Mouse (Mus musculus) heart, embryonic 13.5 days (tissue): Measurements from ENCODE around the gene Cacna1c. TPM values are rescaled to one million over a fixed set of nuclear protein-coding genes. Genes with fewer than 3 reads are reported as not detected.
A peak's percentile ranks its signal among the peaks of the same experiment; 100 is the strongest.

ENCODE experiments used
- ATAC-seq: fragments of 200-750 bp; cut with Nextera tagmentation; 2 replicates; pipeline ENCODE4 v1.8.0; 2017; ENCODE audit warnings: moderate TSS enrichment; ENCODE audit not compliant: insufficient number of reproducible peaks, low FRiP score, low TSS enrichment; ENCODE audit errors: extremely low read depth
- H3K27ac ChIP-seq: fragments of 300-500 bp; sonication (generic); replicated peaks from 2 replicates; pipeline ENCODE4 v1.5.1; 2015; ENCODE audit warnings: moderate library complexity, mild to moderate bottlenecking, inconsistent platforms
- H3K27me3 ChIP-seq: fragments of 300-500 bp; sonication (generic); replicated peaks from 2 replicates; pipeline ENCODE4 v1.6.1; 2015; ENCODE audit warnings: mild to moderate bottlenecking, inconsistent platforms
- H3K36me3 ChIP-seq: fragments of 300-500 bp; sonication (generic); 2 replicates; pipeline ENCODE4 v1.6.1; 2015; ENCODE audit warnings: mild to moderate bottlenecking, inconsistent platforms
- H3K4me1 ChIP-seq: fragments of 300-500 bp; sonication (generic); 2 replicates; pipeline ENCODE4 v1.6.1; 2015; ENCODE audit warnings: inconsistent platforms
- H3K4me2 ChIP-seq: fragments of 300-500 bp; sonication (generic); 2 replicates; pipeline ENCODE4 v1.6.1; 2015; ENCODE audit warnings: inconsistent platforms, mild to moderate bottlenecking, moderate library complexity
- H3K4me3 ChIP-seq: fragments of 300-500 bp; sonication (generic); 2 replicates; pipeline ENCODE4 v1.5.1; 2015; ENCODE audit warnings: moderate library complexity, mild to moderate bottlenecking, inconsistent platforms
- H3K9ac ChIP-seq: fragments of 300-500 bp; sonication (generic); 2 replicates; pipeline ENCODE4 v1.6.1; 2015; ENCODE audit warnings: inconsistent platforms, mild to moderate bottlenecking, moderate library complexity
- H3K9me3 ChIP-seq: fragments of 300-500 bp; sonication (generic); 2 replicates; pipeline ENCODE4 v1.6.1; 2016; ENCODE audit warnings: inconsistent platforms
- WGBS: fragments of 180-500 bp; shearing (Covaris S2); methylation state at CpG from one replicate; pipeline ENCODE4 v1.1.7; 2015; ENCODE audit warnings: mixed read lengths; 5-methylcytosine and 5-hydroxymethylcytosine counted together
- polyA plus RNA-seq: library from polyadenylated mRNA; unstranded; fragments of >200 nt; fragmentation: Nextera tagmentation; extraction: Ambion mirVana; gene quantifications from 2 replicates; pipeline ENCODE4 v1.2.1, GENCODE M21; 2015

The Cacna1c gene
- polyA plus RNA-seq, 1 experiment from 2014 or later: 41.8 TPM

GRCm38 (mm10) chr6:119034947-119035346 is 161.3 kb downstream of the Cacna1c start:
- 68% methylated on average over 2 of the region's 2 CpGs for WGBS
- H3K4me1 ChIP-seq: peaks cover 51% of the 10 kb centered on the region
- peaks cover 7% of the 10 kb centered on the region; the same call in 1 of the 2 replicates for H3K9me3 ChIP-seq
- H3K9ac ChIP-seq: no peak overlapping the region
- H3K36me3 ChIP-seq: peaks cover 14% of the 10 kb centered on the region
- no peak for ATAC-seq
- H3K27ac ChIP-seq: no peak overlapping the region
- H3K27me3 ChIP-seq: no peaks in the 10 kb centered on the region
- no peak overlapping the region for H3K4me3 ChIP-seq
- no peak overlapping the region for H3K4me2 ChIP-seq

GRCm38 (mm10) chr6:119027880-119028279 is 168.3 kb downstream of the Cacna1c start:
- Histone ChIP-seq H3K4me2 (no peak overlapping the region), H3K9ac (no peak overlapping the region), H3K4me3 (no peak overlapping the region), H3K9me3 (no peaks in the 10 kb centered on the region), H3K4me1 (peaks cover 59% of the 10 kb centered on the region), H3K27me3 (no peaks in the 10 kb centered on the region), H3K36me3 (peaks cover 5% of the 10 kb centered on the region; the same call in 1 of the 2 replicates), H3K27ac (no peak overlapping the region)
- ATAC-seq: no peak
- 77% methylated on average over 6 of the region's 6 CpGs for WGBS

GRCm38 (mm10) chr6:119022850-119023249 is 173.4 kb downstream of the Cacna1c start:
- Histone ChIP-seq H3K4me2 (no peak overlapping the region), H3K4me3 (no peak overlapping the region), H3K27ac (no peak overlapping the region), H3K9me3 (no peaks in the 10 kb centered on the region), H3K4me1 (peaks cover 94% of the 10 kb centered on the region), H3K9ac (no peak overlapping the region), H3K36me3 (no peaks in the 10 kb centered on the region), H3K27me3 (no peaks in the 10 kb centered on the region)
- no peak for ATAC-seq
- 47% methylated on average over 2 of the region's 2 CpGs for WGBS

- Histone ChIP-seq H3K4me3 (no peak overlapping the region), H3K4me2 (no peak overlapping the region), H3K9ac (no peak overlapping the region), H3K27me3 (no peaks in the 10 kb centered on the region), H3K9me3 (no peaks in the 10 kb centered on the region), H3K36me3 (no peaks in the 10 kb centered on the region), H3K27ac (no peak overlapping the region), H3K4me1 (peaks cover 92% of the 10 kb centered on the region)
- WGBS: 60% methylated on average over 8 of the region's 8 CpGs
- ATAC-seq: no peak
These were observed 175.0 kb downstream of the Cacna1c start for GRCm38 (mm10) chr6:119021226-119021625.

- Histone ChIP-seq H3K27ac (no peak overlapping the region), H3K4me1 (peaks cover 82% of the 10 kb centered on the region), H3K27me3 (no peaks in the 10 kb centered on the region), H3K9ac (no peak overlapping the region), H3K4me2 (no peak overlapping the region), H3K36me3 (no peaks in the 10 kb centered on the region), H3K4me3 (no peak overlapping the region), H3K9me3 (no peaks in the 10 kb centered on the region)
- no peak for ATAC-seq
- 79% methylated on average over 6 of the region's 6 CpGs for WGBS
These were observed 177.3 kb downstream of the Cacna1c start for GRCm38 (mm10) chr6:119018956-119019355.

GRCm38 (mm10) chr6:119018256-119018655 is 178.0 kb downstream of the Cacna1c start:
- WGBS: 61% methylated on average over 2 of the region's 2 CpGs
- no peak overlapping the region for H3K9ac ChIP-seq
- no peak overlapping the region for H3K4me3 ChIP-seq
- peak; percentile 48; the same call in 1 of the 2 replicates for ATAC-seq
- no peaks in the 10 kb centered on the region for H3K27me3 ChIP-seq
- H3K36me3 ChIP-seq: no peaks in the 10 kb centered on the region
- 0 out of 2 replicates have a peak overlapping the region, but pooled peaks have one; percentile 21 for H3K27ac ChIP-seq
- H3K4me2 ChIP-seq: no peak overlapping the region
- H3K9me3 ChIP-seq: no peaks in the 10 kb centered on the region
- H3K4me1 ChIP-seq: peaks cover 83% of the 10 kb centered on the region

- 77% methylated on average over 10 of the region's 10 CpGs for WGBS
- no peak for ATAC-seq
- peaks cover 78% of the 10 kb centered on the region for H3K4me1 ChIP-seq
These were observed 178.7 kb downstream of the Cacna1c start for GRCm38 (mm10) chr6:119017498-119017897.

GRCm38 (mm10) chr6:119015346-119015745 is 180.9 kb downstream of the Cacna1c start:
- WGBS: 64% methylated on average over 2 of the region's 2 CpGs
- no peaks in the 10 kb centered on the region for H3K36me3 ChIP-seq

More at GRCm38 (mm10) chr6:119017498-119017897, 178.7 kb downstream of the Cacna1c start:
- Histone ChIP-seq H3K4me3 (no peak overlapping the region), H3K4me2 (no peak overlapping the region), H3K27me3 (no peaks in the 10 kb centered on the region), H3K27ac (no peak overlapping the region), H3K36me3 (no peaks in the 10 kb centered on the region), H3K9ac (no peak overlapping the region), H3K9me3 (no peaks in the 10 kb centered on the region)

GRCm38 (mm10) chr6:119013168-119014098 is 182.8 kb downstream of the Cacna1c start:
- Histone ChIP-seq H3K4me3 (no peak overlapping the region), H3K36me3 (no peaks in the 10 kb centered on the region), H3K27ac (0 out of 2 replicates have a peak overlapping the region, but pooled peaks have one; percentile 12), H3K9ac (no peak overlapping the region), H3K9me3 (no peaks in the 10 kb centered on the region), H3K27me3 (no peaks in the 10 kb centered on the region), H3K4me2 (peak overlapping the region; percentile 34; the same call in 1 of the 2 replicates), H3K4me1 (peaks cover 58% of the 10 kb centered on the region)
- 59% methylated on average over 13 of the region's 13 CpGs for WGBS
- no peak for ATAC-seq

More at GRCm38 (mm10) chr6:119015346-119015745, 180.9 kb downstream of the Cacna1c start:
- ATAC-seq: no peak
- Histone ChIP-seq H3K4me2 (no peak overlapping the region), H3K27me3 (no peaks in the 10 kb centered on the region), H3K9me3 (no peaks in the 10 kb centered on the region), H3K27ac (no peak overlapping the region), H3K9ac (no peak overlapping the region), H3K4me1 (peaks cover 62% of the 10 kb centered on the region), H3K4me3 (no peak overlapping the region)

GRCm38 (mm10) chr6:119010875-119011274 is 185.3 kb downstream of the Cacna1c start:
- Histone ChIP-seq H3K36me3 (no peaks in the 10 kb centered on the region), H3K27ac (no peak overlapping the region), H3K4me1 (peaks cover 47% of the 10 kb centered on the region), H3K4me3 (no peak overlapping the region), H3K9me3 (no peaks in the 10 kb centered on the region), H3K9ac (no peak overlapping the region), H3K27me3 (no peaks in the 10 kb centered on the region), H3K4me2 (no peak overlapping the region)
- WGBS: 83% methylated on average over 3 of the region's 3 CpGs
- no peak for ATAC-seq

- ATAC-seq: no peak
- 69% methylated on average over 7 of the region's 7 CpGs for WGBS
- H3K9ac ChIP-seq: no peak overlapping the region
- H3K4me2 ChIP-seq: no peak overlapping the region
- peaks cover 53% of the 10 kb centered on the region for H3K4me1 ChIP-seq
- H3K27me3 ChIP-seq: no peaks in the 10 kb centered on the region
- no peak overlapping the region for H3K27ac ChIP-seq
- H3K4me3 ChIP-seq: no peak overlapping the region
- no peaks in the 10 kb centered on the region for H3K36me3 ChIP-seq
- no peaks in the 10 kb centered on the region for H3K9me3 ChIP-seq
These were observed 186.7 kb downstream of the Cacna1c start for GRCm38 (mm10) chr6:119009526-119009925.
